Mouse (Mus musculus): ENCODE measurements around the gene Irgc1.

Irgc1 gene

DNA sequence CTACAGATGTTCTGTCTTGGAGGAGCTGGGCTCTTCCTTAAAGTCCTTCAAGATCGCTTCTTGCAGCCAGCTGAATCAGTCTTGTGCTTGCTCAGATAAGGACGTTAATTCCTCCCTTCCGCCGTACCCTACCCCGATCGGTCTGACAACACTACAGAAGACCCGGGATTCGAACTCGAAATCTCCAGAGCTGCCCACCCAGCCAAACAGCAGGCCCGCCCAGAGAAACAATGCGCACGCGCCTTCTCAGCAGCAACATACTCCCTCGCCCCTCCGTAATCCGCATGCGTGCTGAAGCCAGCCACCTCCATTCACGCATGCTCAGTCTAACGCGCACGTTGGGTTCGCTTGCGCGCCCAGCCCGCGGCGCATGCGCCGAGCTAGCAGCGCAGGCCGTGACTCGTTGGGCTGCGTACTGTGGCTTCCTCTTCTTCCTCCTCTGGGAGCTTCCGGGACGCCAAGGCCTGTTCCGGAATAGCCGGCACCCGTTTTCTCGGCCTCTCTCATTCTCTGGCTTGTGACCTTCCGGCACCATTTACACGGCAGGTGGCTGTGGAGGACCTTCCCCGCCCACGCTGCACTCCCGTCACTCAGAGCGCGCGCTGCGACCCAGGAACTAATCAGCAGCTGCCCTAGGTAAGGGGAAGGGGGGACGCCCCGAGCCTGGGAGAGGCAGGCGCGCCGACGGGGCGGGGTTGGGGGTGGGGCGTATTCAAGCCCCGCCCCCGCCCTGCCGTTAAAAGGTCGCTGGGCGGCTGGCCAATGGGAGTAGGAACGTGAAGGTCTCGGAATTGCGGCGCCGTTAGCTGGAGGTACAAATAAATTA lies 52.6 kb downstream of the Irgc1 start, which contains the start of gene Smg9:
TSS of gene Smg9 (plus strand) at position 364 of the 826 bp plus-strand sequence.
- DNase-seq (ENCODE audit: low spot score) = peak; percentile 95

DNA sequence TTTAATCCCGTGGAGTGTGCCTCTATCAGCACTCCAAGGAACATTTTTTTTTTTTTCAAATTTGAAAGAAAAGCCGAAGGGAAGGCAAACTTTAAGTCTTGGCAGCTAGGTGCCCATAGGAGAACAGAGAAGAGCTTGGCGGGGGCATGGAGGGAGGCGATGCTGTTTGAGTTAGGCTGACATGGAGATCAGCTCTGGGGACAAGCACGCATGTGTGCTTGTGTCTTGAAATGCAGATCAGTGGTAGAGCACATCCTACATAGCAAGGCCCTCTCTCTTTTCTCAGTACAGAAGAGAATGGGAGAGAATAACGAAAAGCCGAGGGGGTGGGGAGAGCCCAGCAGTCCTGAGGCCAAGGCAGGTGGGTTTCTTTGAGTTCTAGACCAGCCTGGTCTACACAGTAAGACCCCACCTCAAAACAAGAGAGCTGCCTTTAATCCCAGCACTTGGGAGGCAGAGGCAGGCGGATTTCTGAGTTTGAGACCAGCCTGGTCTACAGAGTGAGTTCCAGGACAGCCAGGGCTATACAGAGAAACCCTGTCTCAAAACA lies 53.7 kb downstream of the Irgc1 start:
- no peak for DNase-seq (ENCODE audit: low spot score)

- DNase-seq (ENCODE audit: low spot score) = no peak
Measured at GRCm38 (mm10) chr7:24396832-24397231, 55.3 kb downstream of the Irgc1 start.

DNA sequence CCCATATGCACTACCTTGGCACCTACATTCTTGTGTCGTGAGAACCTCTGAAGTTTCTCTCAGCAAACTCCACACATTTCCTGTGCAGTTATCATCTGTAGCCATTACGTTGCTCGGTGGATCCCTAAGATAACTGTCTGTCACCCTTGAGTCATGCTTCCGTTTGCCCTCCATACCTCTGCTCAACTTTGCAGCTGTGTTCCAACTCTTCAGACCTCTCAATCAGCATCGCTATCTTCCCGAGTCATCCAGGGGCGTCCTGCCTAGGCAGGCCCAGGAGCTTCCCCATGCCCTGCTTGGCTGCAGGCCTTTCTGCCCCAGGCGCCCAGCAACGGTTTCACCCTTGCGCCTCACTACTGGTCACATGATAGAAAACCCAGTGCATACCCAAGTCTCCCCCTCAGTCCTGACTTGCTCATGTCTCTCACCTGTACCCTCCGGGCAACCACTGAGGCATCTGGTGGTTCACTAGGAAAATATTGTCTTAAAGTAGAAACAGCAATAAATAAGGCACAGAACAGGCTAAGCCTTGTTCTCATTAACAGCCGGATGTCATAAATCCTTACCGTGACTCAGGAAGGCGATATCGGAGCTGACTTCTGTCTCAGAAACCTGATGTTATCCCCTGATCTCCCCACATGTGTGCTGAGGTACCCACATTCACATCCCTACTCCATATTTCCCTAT lies 57.5 kb downstream of the Irgc1 start:
- DNase-seq (ENCODE audit: low spot score) = no peak

GRCm38 (mm10) chr7:24394054-24394453 lies 58.0 kb downstream of the Irgc1 start:
- DNase-seq (ENCODE audit: low spot score) = no peak

DNA sequence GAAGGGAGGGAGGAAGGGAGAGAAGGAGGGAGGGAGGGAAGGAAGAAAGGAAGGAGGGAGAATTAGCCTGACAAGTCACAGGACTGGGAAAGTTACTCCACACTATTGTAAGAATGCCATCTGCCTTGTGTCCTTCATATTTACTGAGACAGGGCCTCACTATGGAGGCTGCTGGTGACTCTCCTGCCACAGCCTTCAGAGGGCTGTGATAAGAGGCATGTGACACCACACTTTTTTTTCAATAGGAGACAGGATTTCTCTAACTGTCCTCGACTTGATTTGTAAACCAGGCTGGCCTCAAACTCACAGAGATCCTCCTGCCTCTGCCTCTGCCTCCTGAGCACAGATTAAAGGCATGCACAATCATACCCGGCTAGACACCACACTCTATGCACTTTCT lies 60.4 kb downstream of the Irgc1 start:
- DNase-seq (ENCODE audit: low spot score) = no peak

DNA sequence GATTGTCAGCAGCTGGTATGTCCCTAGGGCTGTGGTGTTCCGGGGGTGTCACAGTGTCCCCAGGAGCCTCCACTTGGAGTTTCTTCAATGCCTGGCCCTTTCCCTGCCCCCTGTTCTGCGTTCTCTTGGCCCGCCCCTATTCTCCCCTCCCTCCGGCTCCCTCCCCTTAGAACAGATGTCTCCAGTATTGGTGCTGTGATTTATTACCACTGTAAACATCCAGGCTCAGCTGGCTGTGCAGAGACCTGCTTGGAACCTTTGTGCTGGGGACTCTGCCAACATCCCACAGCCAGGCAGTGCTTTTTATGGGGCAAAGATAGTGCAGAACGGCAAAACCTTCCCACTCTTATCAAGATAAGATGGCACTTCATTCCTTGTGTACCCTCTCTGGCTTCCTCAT lies 61.0 kb downstream of the Irgc1 start:
- no peak for DNase-seq (ENCODE audit: low spot score)

- DNase-seq (ENCODE audit: low spot score) = no peak
Measured at GRCm38 (mm10) chr7:24390512-24390911, 61.6 kb downstream of the Irgc1 start.

DNA sequence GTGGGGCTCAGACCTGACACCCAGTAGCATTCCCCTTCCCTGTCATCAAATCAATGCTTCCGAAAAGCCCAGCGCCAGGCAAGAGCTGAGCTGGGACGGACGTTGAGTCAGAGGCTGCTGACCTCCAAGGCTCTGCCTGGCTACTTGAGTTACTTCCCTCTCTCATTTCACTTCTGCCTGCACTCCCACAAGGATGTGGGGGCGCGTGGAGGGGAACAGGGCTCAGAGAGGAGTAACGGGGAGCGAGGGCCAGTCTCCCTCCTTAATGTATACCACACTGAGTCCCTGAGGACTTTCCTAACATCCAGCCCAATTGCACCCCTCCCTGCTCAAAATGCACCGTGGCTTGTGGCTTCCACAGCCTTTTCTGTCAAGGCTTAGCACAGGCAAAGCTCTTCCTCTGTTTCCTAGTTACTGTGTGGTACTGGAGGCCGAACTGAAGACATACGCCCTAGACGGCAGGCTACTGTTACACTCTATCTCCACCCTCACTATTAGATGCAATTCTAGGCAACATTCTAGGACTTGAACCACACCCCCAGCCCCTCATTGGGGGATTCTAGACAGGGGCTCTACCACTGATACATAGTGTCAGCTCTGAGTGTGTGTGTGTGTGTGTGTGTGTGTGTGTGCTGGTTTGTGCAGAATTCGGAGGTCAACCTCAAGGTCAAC lies 62.4 kb downstream of the Irgc1 start:
- DNase-seq (ENCODE audit: low spot score) = no peak

DNA sequence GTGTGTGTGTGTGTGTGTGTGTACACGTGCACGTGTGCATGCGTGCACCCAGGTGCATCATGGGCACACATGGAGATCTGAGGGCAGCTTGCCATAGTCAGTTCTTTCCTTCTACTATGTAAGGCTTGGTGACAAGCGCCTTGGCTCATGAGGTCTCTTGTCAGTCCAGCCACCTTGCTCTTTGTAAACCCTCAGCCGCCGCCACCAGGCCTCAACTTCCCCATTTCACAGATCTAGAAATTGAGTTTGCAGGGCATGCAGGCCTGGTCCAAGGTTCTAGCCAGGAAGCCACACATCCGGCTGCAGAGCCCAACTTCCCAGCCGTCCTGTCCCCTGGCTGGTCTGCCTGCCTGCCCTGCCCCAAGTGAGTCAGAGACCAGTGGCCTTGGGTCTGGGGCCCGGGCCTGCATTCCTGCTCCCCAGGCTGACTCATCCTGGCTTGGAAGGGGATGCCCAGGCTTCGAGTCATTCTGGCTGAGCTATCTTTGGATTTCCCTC lies 65.0 kb downstream of the Irgc1 start:
- no peak for DNase-seq (ENCODE audit: low spot score)

GRCm38 (mm10) chr7:24384827-24385226 lies 67.3 kb downstream of the Irgc1 start:
- DNase-seq (ENCODE audit: low spot score) = no peak

DNA sequence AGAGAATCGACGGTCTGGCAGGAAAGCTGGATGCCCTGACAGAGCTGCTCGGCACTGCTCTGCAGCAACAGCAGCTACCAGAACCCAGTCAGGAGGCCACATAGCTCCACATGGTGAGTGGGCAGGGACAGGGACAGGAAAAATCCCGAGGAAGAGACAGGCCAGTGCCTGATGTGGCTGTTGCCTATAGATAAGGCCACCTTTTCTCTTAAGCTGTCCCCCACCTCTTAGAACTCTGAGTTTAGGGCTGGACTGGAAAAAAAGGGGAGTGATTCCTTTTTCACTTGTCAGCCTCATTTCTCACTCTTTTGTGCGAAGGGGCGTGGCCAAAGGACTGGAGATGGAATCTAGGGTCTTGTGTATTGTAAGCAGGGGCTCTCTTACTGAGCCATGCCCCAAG lies 68.0 kb downstream of the Irgc1 start:
- DNase-seq (ENCODE audit: low spot score) = no peak

GRCm38 (mm10) chr7:24382730-24383372 lies 69.2 kb downstream of the Irgc1 start:
- DNase-seq (ENCODE audit: low spot score) = no peak

Data from left cerebral cortex, adult 11 months (tissue).